Mouse (Mus musculus) small intestine, adult 2 months (tissue): Measurements from ENCODE around the gene Prlr. TPM values are rescaled to one million over a fixed set of nuclear protein-coding genes. Genes with fewer than 3 reads are reported as not detected.

ENCODE experiments used
- H3K27ac ChIP-seq: fragments of 200-500 bp; 2 replicates; pipeline ENCODE4 v1.5.1; 2012; ENCODE audit warnings: low read depth, low read length, control low read depth, inconsistent platforms; ENCODE audit not compliant: insufficient read depth
- H3K27me3 ChIP-seq: fragments of 200-500 bp; 2 replicates; pipeline ENCODE4 v1.6.1; 2012; ENCODE audit warnings: mild to moderate bottlenecking, moderate library complexity, low read length, inconsistent platforms; ENCODE audit not compliant: control insufficient read depth, insufficient read depth
- H3K36me3 ChIP-seq: fragments of 200-500 bp; 2 replicates; pipeline ENCODE4 v1.6.1; 2012; ENCODE audit warnings: mild to moderate bottlenecking, low read length, control low read depth, inconsistent platforms; ENCODE audit not compliant: control insufficient read depth, insufficient read depth
- H3K4me1 ChIP-seq: fragments of 200-500 bp; 2 replicates; pipeline ENCODE4 v1.6.1; 2012; ENCODE audit warnings: low read length, inconsistent platforms, mixed read lengths; ENCODE audit not compliant: control insufficient read depth, insufficient read depth, insufficient read length
- H3K4me3 ChIP-seq: fragments of 200-500 bp; 2 replicates; pipeline ENCODE4 v1.5.1; 2012; ENCODE audit warnings: low read depth, mild to moderate bottlenecking, control low read depth, inconsistent platforms, low read length, moderate library complexity
- CTCF ChIP-seq: fragments of 200-500 bp; IDR thresholded peaks from 2 replicates; pipeline ENCODE4 v1.5.1; 2012; ENCODE audit warnings: low read depth, mild to moderate bottlenecking, control low read depth, inconsistent platforms, low read length, moderate library complexity, mixed read lengths; ENCODE audit not compliant: insufficient replicate concordance, insufficient read length; ENCODE audit errors: extremely low read depth
- POLR2A ChIP-seq: fragments of 200-500 bp; IDR thresholded peaks from 2 replicates; pipeline ENCODE4 v1.6.1; 2012; ENCODE audit warnings: low read depth, mild to moderate bottlenecking, control low read depth, inconsistent platforms, low read length, moderate library complexity
- WGBS: fragments of 180-500 bp; shearing (Covaris S2); methylation state at CpG from one replicate; pipeline ENCODE4 v1.1.7; 2018; 5-methylcytosine and 5-hydroxymethylcytosine counted together
- polyA plus RNA-seq: library from polyadenylated mRNA; depleted of rRNA; stranded (reverse); fragments of >200 nt; gene quantifications from 2 replicates; pipeline ENCODE4 v1.2.3, GENCODE M21; 2012; rRNA removed

Prlr gene
- polyA plus RNA-seq, 1 experiment, result 44.0 TPM

DNA sequence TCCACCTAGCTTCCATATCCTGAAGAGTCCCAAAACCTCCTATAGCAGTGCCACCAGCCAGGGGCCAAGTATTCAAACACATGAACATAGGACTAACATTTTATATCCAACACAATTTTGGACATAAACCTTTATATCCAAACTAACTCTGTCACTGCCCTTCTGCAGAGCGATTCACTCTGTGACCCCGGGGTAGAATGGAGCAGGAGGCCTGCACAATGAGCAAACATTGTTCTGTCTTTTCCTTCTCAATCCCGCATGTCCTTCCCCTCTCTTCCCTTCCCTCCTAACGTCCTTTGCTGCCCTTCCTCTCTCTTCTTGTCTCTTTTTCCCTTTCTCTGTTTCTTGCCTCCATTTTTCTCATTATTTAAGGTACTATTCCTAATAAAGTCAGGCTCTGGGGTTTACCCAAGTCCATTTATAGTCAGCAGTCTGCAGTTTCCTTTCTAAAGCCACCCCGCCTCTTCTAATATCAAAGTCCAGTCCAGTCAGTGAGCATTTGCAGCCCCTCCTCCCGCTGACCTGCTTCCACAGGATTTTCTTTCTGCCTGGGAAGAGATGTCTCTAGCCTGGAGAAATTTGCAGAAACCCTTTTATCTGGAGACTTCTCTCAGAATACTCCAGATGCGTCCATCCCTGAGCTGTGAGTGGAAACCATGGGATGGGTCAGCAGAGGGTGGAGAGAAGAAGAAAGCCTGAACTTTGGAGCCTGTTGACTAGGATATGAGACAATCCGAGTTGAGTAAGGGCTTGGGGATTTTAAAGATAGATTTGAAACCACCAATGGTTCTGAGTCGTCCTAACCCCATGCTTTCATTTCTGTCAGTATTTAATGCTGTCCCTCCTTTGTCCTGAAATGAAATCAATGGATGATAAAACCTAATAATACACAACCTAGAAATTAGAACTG, 181.3 kb downstream of the Prlr start, which contains the start of gene Agxt2:
Agxt2 (plus strand) TSS at position 494 of the 910 bp plus-strand sequence.
- H3K4me3 ChIP-seq, result no peak within 1 kb of the TSS
- 27% methylated on average over 9 of the region's 9 CpGs for WGBS

GRCm38 (mm10) chr15:10366331-10366730, 189.3 kb downstream of the Prlr start:
- WGBS, result 89% methylated on average over 2 of the region's 2 CpGs
- TF ChIP-seq POLR2A (no peak), CTCF (no peak)
- Histone ChIP-seq H3K36me3 (no peaks in the 10 kb centered on the region), H3K27me3 (no peaks in the 10 kb centered on the region), H3K4me1 (no peaks in the 10 kb centered on the region), H3K4me3 (no peak overlapping the region), H3K27ac (no peak overlapping the region)

More for the DNA sequence above, 181.3 kb downstream of the Prlr start, which contains the start of gene Agxt2:
- no peak for TF ChIP-seq CTCF
- TF ChIP-seq POLR2A, result no peak
- no peak within 1 kb of the TSS for H3K27ac ChIP-seq
- no peaks in the 10 kb centered on the region for H3K27me3 ChIP-seq
- H3K36me3 ChIP-seq, result no peaks in the 10 kb centered on the region
- peaks cover 5% of the 10 kb centered on the region; the same call in 1 of the 2 replicates for H3K4me1 ChIP-seq

- no peak overlapping the region for H3K27ac ChIP-seq
- H3K36me3 ChIP-seq, result no peaks in the 10 kb centered on the region
- no peak for TF ChIP-seq POLR2A
- TF ChIP-seq CTCF, result no peak
- 28% methylated on average over 3 of the region's 3 CpGs for WGBS
- H3K4me3 ChIP-seq, result no peak overlapping the region
- H3K27me3 ChIP-seq, result no peaks in the 10 kb centered on the region
- no peaks in the 10 kb centered on the region for H3K4me1 ChIP-seq
Observed at GRCm38 (mm10) chr15:10375404-10375803, 198.4 kb downstream of the Prlr start.

DNA sequence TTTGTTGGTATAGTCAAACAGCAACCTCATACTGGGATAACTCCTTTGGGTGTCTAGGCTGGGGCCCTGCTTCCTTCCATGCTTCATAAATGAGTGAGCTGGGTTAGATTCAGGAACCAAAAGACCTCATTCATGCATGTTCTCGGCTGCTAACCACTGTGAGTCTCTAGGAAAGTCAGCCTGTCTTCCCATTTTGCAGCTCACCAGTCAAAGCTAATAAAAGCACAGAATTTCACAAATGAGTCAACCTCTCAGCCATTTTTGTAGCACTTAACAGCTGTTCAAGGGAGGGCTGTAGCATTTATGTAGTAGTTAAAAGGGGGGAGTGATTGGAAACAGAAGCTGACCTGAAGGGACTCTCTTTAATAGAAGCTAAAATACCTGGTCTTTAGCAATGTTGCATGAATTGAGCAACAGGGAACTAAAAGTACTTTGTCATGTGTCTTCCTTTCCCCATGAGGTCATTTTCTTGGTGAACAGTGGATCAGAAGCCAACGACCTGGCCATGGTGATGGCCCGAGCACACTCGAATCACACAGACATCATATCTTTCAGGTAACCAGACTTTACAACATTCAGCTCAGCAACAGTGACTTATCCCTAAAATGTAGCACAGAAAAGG, 201.4 kb downstream of the Prlr start:
- 82% methylated on average over 4 of the region's 4 CpGs for WGBS
- TF ChIP-seq CTCF, result no peak
- no peak for TF ChIP-seq POLR2A
- Histone ChIP-seq H3K27ac (no peak overlapping the region), H3K4me1 (no peaks in the 10 kb centered on the region), H3K4me3 (no peak overlapping the region), H3K36me3 (no peaks in the 10 kb centered on the region), H3K27me3 (no peaks in the 10 kb centered on the region)

DNA sequence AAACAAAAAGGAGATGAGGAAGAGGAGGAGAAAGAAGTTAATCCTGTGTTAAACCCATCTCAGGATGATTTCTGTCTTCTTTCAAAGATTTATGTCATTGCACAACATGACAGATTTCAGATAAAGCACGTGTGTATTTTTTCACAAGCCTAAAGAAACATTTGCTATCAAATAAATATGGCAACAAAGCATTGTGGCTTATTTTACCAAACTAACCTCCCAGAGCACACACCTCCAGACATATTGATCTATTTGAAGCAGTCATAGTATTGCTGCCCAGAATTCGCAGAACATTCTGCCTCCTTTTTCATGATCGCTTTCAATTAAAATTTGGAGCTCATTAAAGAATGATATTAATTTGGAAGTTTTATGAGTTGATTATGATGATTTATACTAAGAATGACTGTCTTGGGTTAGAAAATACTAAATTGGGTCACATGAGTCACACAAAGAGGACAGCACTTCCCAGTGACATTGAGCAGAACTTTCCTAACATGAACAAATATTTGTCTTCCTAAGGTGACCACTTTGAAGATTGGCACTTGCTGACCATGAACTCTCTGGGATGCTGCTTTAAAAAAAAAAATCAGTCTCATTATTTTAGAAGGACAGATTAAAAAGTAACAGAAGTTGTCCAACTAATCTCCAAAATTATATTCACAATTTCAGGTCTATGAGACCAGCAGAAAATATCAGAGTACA, 202.9 kb downstream of the Prlr start:
- H3K4me1 ChIP-seq, result no peaks in the 10 kb centered on the region
- H3K27me3 ChIP-seq, result no peaks in the 10 kb centered on the region
- no peak overlapping the region for H3K4me3 ChIP-seq
- no peak overlapping the region for H3K27ac ChIP-seq
- 72% methylated on average over 3 of the region's 3 CpGs for WGBS
- TF ChIP-seq CTCF, result no peak
- no peak for TF ChIP-seq POLR2A
- H3K36me3 ChIP-seq, result no peaks in the 10 kb centered on the region

DNA sequence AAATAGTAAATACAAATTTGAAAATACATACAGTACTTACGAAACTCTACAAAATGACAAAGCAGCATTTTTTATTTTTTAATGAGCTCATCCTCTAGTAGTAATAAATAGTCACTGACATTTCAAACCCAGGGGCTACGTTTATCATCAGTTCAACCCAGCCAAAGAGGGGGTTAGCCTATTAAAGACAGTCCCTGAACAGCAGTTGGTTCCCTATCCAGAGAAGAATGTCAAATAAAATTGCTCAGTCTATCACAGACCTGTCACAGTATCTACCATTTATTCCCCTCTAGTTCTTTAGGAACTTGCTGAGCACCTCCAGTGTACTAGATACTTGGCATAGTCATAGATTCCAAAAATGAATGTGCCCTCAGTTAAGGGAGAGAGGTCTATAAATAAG, 210.2 kb downstream of the Prlr start:
- TF ChIP-seq POLR2A (no peak), CTCF (no peak)
- H3K27ac ChIP-seq, result no peak overlapping the region
- H3K27me3 ChIP-seq, result no peaks in the 10 kb centered on the region
- H3K36me3 ChIP-seq, result no peaks in the 10 kb centered on the region
- H3K4me1 ChIP-seq, result no peaks in the 10 kb centered on the region
- no peak overlapping the region for H3K4me3 ChIP-seq
- WGBS, result 70% methylated on average over 2 of the region's 2 CpGs

Other genes with a start within 250 kb of the Prlr start
- gene Gm21973, start 148.1 kb downstream of the Prlr start, polyA plus RNA-seq, result not detected in 2 replicates
- 0.06 and 0.08 TPM in 2 replicates for gene Agxt2, start 181.3 kb downstream of the Prlr start, polyA plus RNA-seq